Mouse (Mus musculus) hindbrain, embryonic 11.5 days (tissue): ENCODE measurements around the gene Golph3l. TPM values are rescaled to one million over a fixed set of nuclear protein-coding genes. Genes with fewer than 3 reads are reported as not detected.
"Not testable (repeated sequence)": the region's sequence is repeated elsewhere in the genome, so short reads cannot be mapped to it uniquely, and the experiment has no call there.

Experiments
- ATAC-seq: fragments of 200-750 bp; cut with Nextera tagmentation; 2 replicates; pipeline ENCODE4 v1.8.0; 2017; ENCODE audit warnings: mild to moderate bottlenecking, moderate TSS enrichment, moderate library complexity; ENCODE audit not compliant: low FRiP score
- DNase-seq: peaks from one replicate; pipeline ENCODE4 v3.0.0-alpha.2; 2015; ENCODE audit warnings: low spot score
- H3K27ac ChIP-seq: fragments of 300-500 bp; sonication (generic); 2 replicates; pipeline ENCODE4 v1.5.1; 2014; ENCODE audit warnings: mild to moderate bottlenecking, low read depth, low read length
- H3K27me3 ChIP-seq: fragments of 300-500 bp; sonication (generic); 2 replicates; pipeline ENCODE4 v1.6.1; 2014; ENCODE audit warnings: mild to moderate bottlenecking, low read length, moderate library complexity, mixed read lengths; ENCODE audit not compliant: control insufficient read depth, insufficient read depth
- H3K36me3 ChIP-seq: fragments of 300-500 bp; sonication (generic); 2 replicates; pipeline ENCODE4 v1.6.1; 2014; ENCODE audit warnings: mild to moderate bottlenecking, low read length, moderate library complexity, mixed read lengths; ENCODE audit not compliant: control insufficient read depth, insufficient read depth
- H3K4me1 ChIP-seq: fragments of 300-500 bp; sonication (generic); replicated peaks from 2 replicates; pipeline ENCODE4 v1.6.1; 2014; ENCODE audit warnings: low read length, mixed read lengths; ENCODE audit not compliant: control insufficient read depth, insufficient read depth
- H3K4me2 ChIP-seq: fragments of 300-500 bp; sonication (generic); replicated peaks from 2 replicates; pipeline ENCODE4 v1.6.1; 2014; ENCODE audit warnings: mild to moderate bottlenecking, low read depth, low read length
- H3K4me3 ChIP-seq: fragments of 300-500 bp; sonication (generic); 2 replicates; pipeline ENCODE4 v1.5.1; 2014; ENCODE audit warnings: low read depth, low read length
- H3K9ac ChIP-seq: fragments of 300-500 bp; sonication (generic); 2 replicates; pipeline ENCODE4 v1.6.1; 2014; ENCODE audit warnings: low read depth, low read length
- H3K9me3 ChIP-seq: fragments of 300-500 bp; sonication (generic); 2 replicates; pipeline ENCODE4 v1.6.1; 2016; ENCODE audit warnings: low read length; ENCODE audit not compliant: control insufficient read depth
- WGBS: fragments of 180-500 bp; shearing (Covaris S2); extraction: QIAGEN DNeasy Blood & Tissue Kit; methylation state at CpG from one replicate; pipeline ENCODE4 v1.1.7; 2014; 5-methylcytosine and 5-hydroxymethylcytosine counted together
- polyA plus RNA-seq: library from polyadenylated mRNA; unstranded; fragments of >200 nt; fragmentation: Nextera tagmentation; extraction: Ambion mirVana; gene quantifications from 2 replicates; pipeline ENCODE4 v1.2.1, GENCODE M21; 2014

Gene Golph3l
- polyA plus RNA-seq, 1 experiment from 2014 or later, result 43.1 TPM

DNA sequence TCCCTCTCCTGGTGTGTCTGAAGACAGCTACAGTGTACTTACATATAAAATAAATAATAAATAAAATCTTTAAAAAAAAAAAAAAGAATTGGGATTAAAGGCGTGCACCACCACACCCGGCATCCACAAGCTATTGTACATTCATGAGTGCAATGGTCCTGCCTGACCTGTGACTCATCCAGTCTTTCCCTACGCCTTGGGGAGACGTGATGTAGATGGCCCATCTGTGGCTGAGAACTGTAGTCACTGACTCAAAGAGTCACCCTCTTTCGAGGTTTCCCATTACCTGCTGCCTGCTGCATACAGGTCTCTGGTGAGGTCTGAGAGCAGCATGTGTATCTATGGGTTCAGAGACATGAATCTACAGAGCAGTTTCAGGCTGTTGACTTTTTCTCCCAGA, 59.3 kb downstream of the Golph3l start:
- H3K9me3 ChIP-seq, result no peaks in the 10 kb centered on the region
- no peak for DNase-seq

DNA sequence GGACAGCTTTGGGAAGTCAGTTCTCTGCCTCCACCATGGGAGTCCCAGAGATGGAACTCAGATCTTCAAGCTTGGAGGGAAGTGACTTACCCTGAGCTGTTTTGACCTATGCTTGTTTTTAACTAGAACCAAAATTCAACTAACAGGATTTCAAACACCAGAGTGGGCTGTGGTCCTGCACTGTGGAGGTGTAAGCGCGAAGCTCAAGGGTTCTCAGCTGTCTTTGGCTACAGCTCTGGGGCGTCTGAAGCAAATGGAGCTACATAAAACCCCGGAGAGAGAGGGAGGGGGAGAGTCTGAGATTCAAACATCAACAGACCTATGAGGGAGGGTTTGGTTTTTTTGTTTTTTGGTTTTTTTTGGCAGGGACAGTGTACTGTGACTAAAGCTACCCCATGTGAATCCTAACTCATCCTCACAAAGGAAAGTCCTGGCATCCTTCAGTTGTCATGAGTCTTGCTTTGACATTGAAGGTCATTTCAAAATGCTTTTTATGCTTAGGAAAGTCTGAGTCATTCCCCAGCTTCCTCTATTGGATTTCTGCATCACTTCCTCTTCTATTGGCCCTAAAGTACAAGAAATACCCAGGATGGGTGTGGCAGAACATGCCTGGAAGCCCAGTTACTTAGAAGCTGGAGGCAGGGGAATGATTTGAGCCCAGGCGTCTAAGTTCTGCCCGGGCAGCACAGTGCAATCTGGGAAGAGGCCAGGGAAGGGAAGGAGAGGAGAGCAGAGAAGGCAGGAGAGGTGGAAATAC, 61.7 kb downstream of the Golph3l start:
- Histone ChIP-seq H3K9ac (no peak overlapping the region), H3K36me3 (no peaks in the 10 kb centered on the region), H3K27ac (no peak overlapping the region), H3K9me3 (no peaks in the 10 kb centered on the region), H3K27me3 (no peaks in the 10 kb centered on the region), H3K4me1 (no peaks in the 10 kb centered on the region), H3K4me3 (no peak overlapping the region), H3K4me2 (no peak overlapping the region)
- ATAC-seq, result no peak
- 77% methylated on average over 6 of the region's 6 CpGs for WGBS
- DNase-seq, result no peak

More for the DNA sequence above, 59.3 kb downstream of the Golph3l start:
- no peak for ATAC-seq
- no peak overlapping the region for H3K27ac ChIP-seq
- no peak overlapping the region for H3K9ac ChIP-seq
- H3K4me3 ChIP-seq, result no peak overlapping the region
- no peak overlapping the region for H3K4me2 ChIP-seq
- H3K27me3 ChIP-seq, result no peaks in the 10 kb centered on the region
- H3K36me3 ChIP-seq, result no peaks in the 10 kb centered on the region
- 91% methylated on average over 5 of the region's 5 CpGs for WGBS
- no peaks in the 10 kb centered on the region for H3K4me1 ChIP-seq

- Histone ChIP-seq H3K9me3 (no peaks in the 10 kb centered on the region), H3K9ac (no peak overlapping the region), H3K36me3 (no peaks in the 10 kb centered on the region), H3K27ac (no peak overlapping the region), H3K27me3 (no peaks in the 10 kb centered on the region), H3K4me3 (no peak overlapping the region), H3K4me2 (no peak overlapping the region), H3K4me1 (no peaks in the 10 kb centered on the region)
- no peak for ATAC-seq
- WGBS, result 84% methylated on average over 3 of the region's 3 CpGs
- no peak for DNase-seq
These were observed 62.3 kb downstream of the Golph3l start for GRCm38 (mm10) chr3:95651033-95651373.

DNA sequence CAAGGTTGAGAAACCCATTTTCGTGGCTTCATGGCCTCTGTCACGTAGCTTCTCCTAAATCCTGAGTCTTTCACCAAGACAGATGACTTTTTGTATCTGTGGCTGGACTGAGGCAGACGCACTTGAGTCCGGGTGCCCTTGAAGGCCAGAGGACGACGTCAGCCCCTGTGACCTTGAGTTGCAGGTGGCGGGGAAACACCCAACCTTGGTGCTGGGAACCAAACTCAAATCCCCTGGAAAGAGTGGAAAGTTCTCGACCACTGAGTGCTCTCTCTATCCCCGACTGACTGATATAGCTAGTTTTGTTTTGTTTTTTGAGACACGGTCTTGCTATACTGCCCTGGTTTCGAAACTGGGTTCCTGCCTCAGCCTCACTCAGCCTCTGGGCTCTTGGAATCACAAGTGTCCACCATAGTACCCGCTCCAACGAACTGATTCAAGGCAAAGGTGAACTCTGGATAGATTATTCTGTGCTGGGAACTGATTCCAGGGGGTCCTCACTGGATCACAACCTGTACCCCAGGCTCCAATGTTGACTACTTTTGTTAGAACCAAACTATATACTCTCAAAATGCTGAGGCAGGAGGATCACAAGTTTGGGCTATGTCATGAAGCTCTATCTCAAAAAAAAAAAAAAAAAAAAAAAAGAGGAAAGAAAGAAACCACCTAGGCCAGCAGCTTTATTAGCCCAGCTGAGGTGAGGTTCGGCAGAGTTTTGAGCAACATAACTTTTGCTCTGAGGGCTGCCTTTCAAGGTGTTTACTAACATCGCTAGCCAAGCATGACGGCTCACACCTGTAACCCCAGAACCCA, 62.9 kb downstream of the Golph3l start:
- H3K27me3 ChIP-seq, result no peaks in the 10 kb centered on the region
- no peak overlapping the region for H3K4me2 ChIP-seq
- no peaks in the 10 kb centered on the region for H3K36me3 ChIP-seq
- 90% methylated on average over 16 of the region's 16 CpGs for WGBS
- H3K4me1 ChIP-seq, result no peaks in the 10 kb centered on the region
- DNase-seq (no peak), ATAC-seq (no peak)
- no peak overlapping the region for H3K9ac ChIP-seq
- no peak overlapping the region for H3K27ac ChIP-seq
- H3K4me3 ChIP-seq, result no peak overlapping the region
- no peaks in the 10 kb centered on the region for H3K9me3 ChIP-seq

- Histone ChIP-seq H3K4me2 (no peak overlapping the region), H3K9ac (no peak overlapping the region), H3K27me3 (no peaks in the 10 kb centered on the region), H3K4me1 (no peaks in the 10 kb centered on the region), H3K9me3 (no peaks in the 10 kb centered on the region), H3K4me3 (no peak overlapping the region), H3K36me3 (no peaks in the 10 kb centered on the region), H3K27ac (no peak overlapping the region)
- no peak for ATAC-seq
- no peak for DNase-seq
- 47% methylated on average over 7 of the region's 7 CpGs for WGBS
These were observed 63.6 kb downstream of the Golph3l start for GRCm38 (mm10) chr3:95652204-95652811.

GRCm38 (mm10) chr3:95652871-95653270, 64.1 kb downstream of the Golph3l start:
- Histone ChIP-seq H3K9me3 (no peaks in the 10 kb centered on the region), H3K27me3 (no peaks in the 10 kb centered on the region), H3K4me2 (no peak overlapping the region), H3K4me1 (no peaks in the 10 kb centered on the region), H3K27ac (no peak overlapping the region), H3K4me3 (no peak overlapping the region), H3K9ac (no peak overlapping the region), H3K36me3 (no peaks in the 10 kb centered on the region)
- DNase-seq (no peak), ATAC-seq (no peak)
- 14% methylated on average over 6 of the region's 6 CpGs for WGBS

- H3K36me3 ChIP-seq, result no peaks in the 10 kb centered on the region
- ATAC-seq (no peak), DNase-seq (no peak)
- 26% methylated on average over 11 of the region's 11 CpGs for WGBS
- no peaks in the 10 kb centered on the region for H3K4me1 ChIP-seq
- no peak overlapping the region for H3K9ac ChIP-seq
- H3K27me3 ChIP-seq, result no peaks in the 10 kb centered on the region
- no peaks in the 10 kb centered on the region for H3K9me3 ChIP-seq
- H3K4me2 ChIP-seq, result no peak overlapping the region
- H3K4me3 ChIP-seq, result no peak overlapping the region
- H3K27ac ChIP-seq, result no peak overlapping the region
These were observed 64.8 kb downstream of the Golph3l start for GRCm38 (mm10) chr3:95653473-95654034.

DNA sequence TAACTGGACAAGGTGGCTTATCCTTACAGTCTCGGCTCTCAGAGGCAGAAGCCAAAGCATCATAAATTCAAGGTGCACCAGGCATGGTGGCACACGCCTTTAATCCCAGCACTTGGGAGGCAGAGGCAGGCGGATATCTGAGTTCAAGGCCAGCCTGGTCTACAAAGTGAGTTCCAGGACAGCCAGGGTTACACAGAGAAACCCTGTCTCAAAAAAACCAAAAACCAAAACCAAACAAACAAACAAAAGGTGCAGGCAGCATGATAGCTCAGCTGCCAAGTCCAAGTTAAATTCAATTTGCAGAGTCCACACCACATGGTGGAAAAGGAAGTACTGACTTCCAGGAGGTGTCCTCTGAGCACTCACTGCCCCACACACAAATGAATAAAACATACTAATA, 65.6 kb downstream of the Golph3l start:
- WGBS, result 91% methylated on average over 3 of the region's 3 CpGs
- ATAC-seq, result not testable (repeated sequence)

More for the DNA sequence above, 65.6 kb downstream of the Golph3l start:
- not testable (repeated sequence) for H3K4me3 ChIP-seq, H3K27ac ChIP-seq, H3K27me3 ChIP-seq, H3K36me3 ChIP-seq, DNase-seq, H3K4me1 ChIP-seq, H3K9me3 ChIP-seq, H3K9ac ChIP-seq, H3K4me2 ChIP-seq
